Mouse (Mus musculus) heart, adult 18-20 months (tissue): Measurements from ENCODE around the gene Marcksl1. TPM values are rescaled to one million over a fixed set of nuclear protein-coding genes. Genes with fewer than 3 reads are reported as not detected.
A peak's percentile ranks its signal among the peaks of the same experiment; 100 is the strongest.

Experiments
- DNase-seq, 2 experiments: peaks; one replicate each; pipeline ENCODE4 v3.0.0; 2021 to 2022; ENCODE audit warnings: mixed read lengths in 1 of 2
- microRNA-seq, 2 experiments: library from miRNA; unstranded; fragments of <30 nt; microRNA quantifications; one replicate each; pipeline ENCODE4 v1.2.0; 2022
- total RNA-seq, 2 experiments: library from RNA; stranded (reverse); gene quantifications; 2 replicates each; pipeline ENCODE4 v1.2.3; 2021

The Marcksl1 gene
- total RNA-seq, 2 experiments from 2014 or later: 4.5 to 4.7 TPM

- no peak for DNase-seq
These were observed 44.0 kb downstream of the Marcksl1 start for GRCm38 (mm10) chr4:129557256-129557808.

GRCm38 (mm10) chr4:129558321-129558955 lies 45.1 kb downstream of the Marcksl1 start:
- DNase-seq: peak in 1 of 2 experiments; percentile 22

GRCm38 (mm10) chr4:129561184-129561583 lies 47.8 kb downstream of the Marcksl1 start:
- DNase-seq: no peak

- DNase-seq: no peak
These were observed 50.3 kb downstream of the Marcksl1 start for GRCm38 (mm10) chr4:129563718-129564117.

- no peak for DNase-seq
These were observed 51.8 kb downstream of the Marcksl1 start for GRCm38 (mm10) chr4:129565139-129565538.

Small RNA genes within 50 kb of the gene (microRNA-seq; reads per million reads assigned to microRNA genes)
- 0 reads per million in 2 experiments for gene Mir8119

Other genes with a start within 250 kb of the Marcksl1 start
- gene Sync, start 226.0 kb upstream of the Marcksl1 start, total RNA-seq: 10 to 100 TPM; 18.9 to 24.9 TPM
- 10 to 100 TPM; 74.1 to 78.0 TPM for gene Rbbp4, start 178.2 kb upstream of the Marcksl1 start, total RNA-seq
- 10 to 100 TPM; 22.4 to 30.2 TPM for gene Zbtb8os, start 177.9 kb upstream of the Marcksl1 start, total RNA-seq
- gene Zbtb8a, start 135.5 kb upstream of the Marcksl1 start, total RNA-seq: 1 to 10 TPM; 2.9 to 3.0 TPM
- under 1 TPM in 1 of 2 experiments, not detected in 1; 0.69 TPM for gene Zbtb8b, start 72.7 kb upstream of the Marcksl1 start, total RNA-seq
- 10 to 100 TPM; 46.7 to 49.1 TPM for gene Bsdc1, start 52.0 kb upstream of the Marcksl1 start, total RNA-seq
- gene Tssk3, start 22.6 kb upstream of the Marcksl1 start, total RNA-seq: not detected
- gene Fam229a, start 22.4 kb upstream of the Marcksl1 start, total RNA-seq: under 1 TPM in 1 of 2 experiments, not detected in 1; 0.57 TPM
- 10 to 100 TPM; 12.5 to 17.5 TPM for gene Hdac1, start 29.1 kb downstream of the Marcksl1 start, total RNA-seq
- 1 to 10 TPM in 1 of 2 experiments, under 1 TPM in 1; 0.32 to 5.0 TPM for gene Lck, start 60.1 kb downstream of the Marcksl1 start, total RNA-seq
- gene Fam167b, start 65.0 kb downstream of the Marcksl1 start, total RNA-seq: under 1 TPM in 1 of 2 experiments, not detected in 1; 0.44 TPM
- gene Eif3i, start 87.1 kb downstream of the Marcksl1 start, total RNA-seq: 100 to 1,000 TPM; 114 to 126 TPM
- 10 to 100 TPM; 40.6 to 45.1 TPM for gene Tmem234, start 87.1 kb downstream of the Marcksl1 start, total RNA-seq
- under 1 TPM; 0.74 to 0.90 TPM for gene Dcdc2b, start 100.7 kb downstream of the Marcksl1 start, total RNA-seq
- gene Iqcc, start 105.5 kb downstream of the Marcksl1 start, total RNA-seq: 10 to 100 TPM; 16.4 to 18.8 TPM
- gene Ccdc28b, start 110.4 kb downstream of the Marcksl1 start, total RNA-seq: 10 to 100 TPM; 14.2 to 15.0 TPM
- gene Txlna, start 127.5 kb downstream of the Marcksl1 start, total RNA-seq: 10 to 100 TPM; 22.8 to 24.4 TPM
- 10 to 100 TPM; 68.5 to 75.2 TPM for gene Kpna6, start 159.2 kb downstream of the Marcksl1 start, total RNA-seq
- gene Tmem39b, start 183.3 kb downstream of the Marcksl1 start, total RNA-seq: 1 to 10 TPM; 4.1 to 4.5 TPM
- gene Khdrbs1, start 228.7 kb downstream of the Marcksl1 start, total RNA-seq: 10 to 100 TPM; 34.3 to 38.7 TPM